Mouse (Mus musculus) liver, adult 2 months (tissue): ENCODE results near the gene Dffa.

Source experiments
- CTCF ChIP-seq: fragments of 200-500 bp; IDR thresholded peaks from 2 replicates; pipeline ENCODE4 v1.5.1; 2011; ENCODE audit warnings: low read depth, low read length, control low read depth
- POLR2A ChIP-seq: fragments of 200-500 bp; IDR thresholded peaks from 2 replicates; pipeline ENCODE4 v1.6.1; 2011; ENCODE audit warnings: low read length, control low read depth; ENCODE audit not compliant: insufficient read depth; ENCODE audit errors: extremely low read depth

DNA sequence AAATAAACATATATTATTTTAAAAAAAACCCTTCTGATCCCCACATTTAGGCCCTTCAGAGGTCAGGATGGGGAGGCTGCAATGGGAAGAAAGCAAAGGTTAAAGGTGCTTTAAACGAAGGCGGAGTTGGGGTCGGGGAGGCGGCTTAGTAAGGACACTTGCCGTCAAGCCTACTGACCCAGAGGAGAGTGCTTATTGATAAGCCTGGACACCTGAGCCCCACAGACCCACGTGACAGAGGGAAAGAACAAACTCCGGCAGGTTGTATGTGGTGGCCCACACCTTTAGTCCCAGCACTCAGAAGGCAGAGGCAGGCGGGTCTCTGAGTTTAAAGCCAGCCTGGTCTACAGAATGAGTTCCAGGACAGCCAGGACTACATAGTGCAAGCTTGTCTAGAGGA, 23.8 kb upstream of the Dffa start:
- TF ChIP-seq CTCF = no peak
- TF ChIP-seq POLR2A = no peak
